Mouse (Mus musculus): Measurements from ENCODE around the gene Maats1.

Gene Maats1

GRCm38 (mm10) chr16:38341396-38342324, at the start of gene Maats1:
Gene Maats1 (minus strand): TSS chr16:38342143.
- peak in 1 of 2 experiments; percentile 21 for DNase-seq (ENCODE audit: low spot score in 2 of 2)

GRCm38 (mm10) chr16:38390322-38390721, 48.4 kb upstream of the Maats1 start:
- DNase-seq (ENCODE audit: low spot score in 2 of 2), result no peak

- no peak for DNase-seq (ENCODE audit: low spot score in 2 of 2)
Observed at GRCm38 (mm10) chr16:38389284-38389893, 47.4 kb upstream of the Maats1 start.

- DNase-seq (ENCODE audit: low spot score in 2 of 2), result no peak
Observed at GRCm38 (mm10) chr16:38388757-38389156, 46.8 kb upstream of the Maats1 start.

- no peak for DNase-seq (ENCODE audit: low spot score in 2 of 2)
Observed at GRCm38 (mm10) chr16:38387389-38387788, 45.4 kb upstream of the Maats1 start.

GRCm38 (mm10) chr16:38385700-38386099, 43.8 kb upstream of the Maats1 start:
- DNase-seq (ENCODE audit: low spot score in 2 of 2), result no peak

GRCm38 (mm10) chr16:38385184-38385634, 43.3 kb upstream of the Maats1 start:
- DNase-seq (ENCODE audit: low spot score in 2 of 2), result no peak

GRCm38 (mm10) chr16:38383683-38384082, 41.7 kb upstream of the Maats1 start:
- no peak for DNase-seq (ENCODE audit: low spot score in 2 of 2)

GRCm38 (mm10) chr16:38379926-38380325, 38.0 kb upstream of the Maats1 start:
- no peak for DNase-seq (ENCODE audit: low spot score in 2 of 2)

GRCm38 (mm10) chr16:38379493-38379892, 37.5 kb upstream of the Maats1 start:
- DNase-seq (ENCODE audit: low spot score in 2 of 2), result no peak

GRCm38 (mm10) chr16:38379088-38379487, 37.1 kb upstream of the Maats1 start:
- DNase-seq (ENCODE audit: low spot score in 2 of 2), result no peak

- DNase-seq (ENCODE audit: low spot score in 2 of 2), result no peak
Observed at GRCm38 (mm10) chr16:38378591-38378990, 36.6 kb upstream of the Maats1 start.

- no peak for DNase-seq (ENCODE audit: low spot score in 2 of 2)
Observed at GRCm38 (mm10) chr16:38377546-38377945, 35.6 kb upstream of the Maats1 start.

GRCm38 (mm10) chr16:38376841-38377249, 34.9 kb upstream of the Maats1 start:
- no peak for DNase-seq (ENCODE audit: low spot score in 2 of 2)

- DNase-seq (ENCODE audit: low spot score in 2 of 2), result no peak
Observed at GRCm38 (mm10) chr16:38376163-38376840, 34.4 kb upstream of the Maats1 start.

- DNase-seq (ENCODE audit: low spot score in 2 of 2), result no peak
Observed at GRCm38 (mm10) chr16:38375182-38375581, 33.2 kb upstream of the Maats1 start.

GRCm38 (mm10) chr16:38374379-38375140, 32.6 kb upstream of the Maats1 start:
- peak; percentile 49 to 53 for DNase-seq (ENCODE audit: low spot score in 2 of 2)

- DNase-seq (ENCODE audit: low spot score in 2 of 2), result no peak
Observed at GRCm38 (mm10) chr16:38373941-38374340, 32.0 kb upstream of the Maats1 start.

GRCm38 (mm10) chr16:38373439-38373838, 31.5 kb upstream of the Maats1 start:
- no peak for DNase-seq (ENCODE audit: low spot score in 2 of 2)

- DNase-seq (ENCODE audit: low spot score in 2 of 2), result no peak
Observed at GRCm38 (mm10) chr16:38372876-38373275, 30.9 kb upstream of the Maats1 start.

- DNase-seq (ENCODE audit: low spot score in 2 of 2), result peak in 1 of 2 experiments; percentile 48
Observed at GRCm38 (mm10) chr16:38371705-38372296, 29.9 kb upstream of the Maats1 start.
